Mouse (Mus musculus): Measurements from ENCODE around the gene Stk10. TPM values are rescaled to one million over a fixed set of nuclear protein-coding genes. Genes with fewer than 3 reads are reported as not detected.

Stk10 gene
- polyA plus RNA-seq, 1 experiment from 2014 or later, result 2.3 TPM

GRCm38 (mm10) chr11:32647265-32647664 lies 114.2 kb downstream of the Stk10 start:
- Histone ChIP-seq H3K9me3 (replicated peaks) (no peaks in the 10 kb centered on the region), H3K4me2 (no peak overlapping the region), H3K4me1 (peaks cover 48% of the 10 kb centered on the region), H3K9ac (replicated peaks) (no peak overlapping the region), H3K36me3 (no peaks in the 10 kb centered on the region), H3K27me3 (replicated peaks) (no peaks in the 10 kb centered on the region), H3K4me3 (replicated peaks) (no peak overlapping the region), H3K27ac (replicated peaks) (no peak overlapping the region)
- WGBS, result 84% methylated on average over 2 of the region's 2 CpGs
- ATAC-seq (ENCODE audit: low FRiP score), result no peak

DNA sequence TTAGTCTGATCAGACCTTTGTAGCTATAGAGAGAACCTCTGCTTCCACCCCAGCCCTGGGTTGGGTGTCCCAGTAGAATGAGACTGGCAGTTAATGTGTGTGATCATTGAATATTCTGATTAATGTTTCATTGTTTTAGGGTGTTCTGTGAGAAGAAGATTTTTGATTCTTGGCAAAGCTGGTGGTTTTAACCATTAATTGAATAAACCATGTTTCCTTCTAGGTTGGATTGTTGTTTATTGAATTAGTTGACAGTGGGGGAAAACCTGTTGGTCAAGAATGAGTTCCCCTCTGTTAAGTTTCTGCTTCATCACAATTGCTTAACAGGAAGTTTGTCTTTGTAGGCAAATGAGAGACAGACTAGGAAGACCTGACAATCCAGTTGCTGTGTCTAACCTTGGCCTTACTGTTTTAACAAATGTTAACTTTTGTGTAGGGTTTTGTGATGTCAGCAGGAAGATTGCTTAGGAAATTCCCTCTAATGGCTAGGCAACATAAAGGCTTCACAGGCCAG lies 117.2 kb downstream of the Stk10 start:
- Histone ChIP-seq H3K27me3 (replicated peaks) (no peaks in the 10 kb centered on the region), H3K9ac (replicated peaks) (no peak overlapping the region), H3K9me3 (replicated peaks) (no peaks in the 10 kb centered on the region), H3K27ac (replicated peaks) (no peak overlapping the region), H3K4me1 (peaks cover 40% of the 10 kb centered on the region), H3K36me3 (no peaks in the 10 kb centered on the region), H3K4me2 (no peak overlapping the region), H3K4me3 (replicated peaks) (no peak overlapping the region)
- ATAC-seq (ENCODE audit: low FRiP score), result no peak

- no peak for ATAC-seq (ENCODE audit: low FRiP score)
- Histone ChIP-seq H3K4me1 (peaks cover 34% of the 10 kb centered on the region), H3K9me3 (replicated peaks) (no peaks in the 10 kb centered on the region), H3K9ac (replicated peaks) (no peak overlapping the region), H3K27ac (replicated peaks) (no peak overlapping the region), H3K36me3 (no peaks in the 10 kb centered on the region), H3K27me3 (replicated peaks) (no peaks in the 10 kb centered on the region), H3K4me3 (replicated peaks) (no peak overlapping the region), H3K4me2 (no peak overlapping the region)
- 87% methylated on average over 7 of the region's 7 CpGs for WGBS
Observed at GRCm38 (mm10) chr11:32650893-32651590, 117.9 kb downstream of the Stk10 start.

- 94% methylated on average over 1 of the region's 1 CpGs for WGBS
- H3K27ac ChIP-seq (replicated peaks), result no peak overlapping the region
- ATAC-seq (ENCODE audit: low FRiP score), result no peak
Observed at GRCm38 (mm10) chr11:32651723-32652122, 118.6 kb downstream of the Stk10 start.

DNA sequence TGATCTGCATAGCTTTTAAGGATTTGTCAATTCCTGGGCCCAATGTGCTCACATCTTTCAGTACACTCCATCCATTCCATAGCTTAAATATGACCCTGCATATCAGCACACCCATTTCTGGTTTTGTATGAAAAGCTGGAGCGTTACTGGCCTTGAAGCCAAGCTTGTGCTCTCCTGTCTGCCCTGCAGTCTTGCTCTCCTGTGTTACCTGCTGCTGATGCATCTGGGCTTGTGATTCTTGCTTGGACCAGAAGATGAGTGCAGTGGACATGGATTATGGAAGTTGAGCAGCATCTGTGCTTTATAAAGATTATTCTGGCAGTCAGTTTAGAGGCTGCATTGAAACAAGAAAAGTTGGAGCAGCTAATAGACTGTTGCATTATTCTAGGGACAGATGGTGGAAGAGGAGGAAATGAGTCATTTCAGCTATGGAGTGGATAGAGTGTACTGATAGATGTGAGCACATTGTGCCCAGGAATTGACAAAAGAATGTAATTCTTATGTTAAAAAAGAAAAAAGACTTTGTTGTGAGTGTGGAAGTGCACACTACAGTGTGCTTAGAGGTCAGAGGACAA lies 129.1 kb downstream of the Stk10 start:
- H3K9me3 ChIP-seq (replicated peaks), result no peaks in the 10 kb centered on the region
- no peaks in the 10 kb centered on the region for H3K36me3 ChIP-seq
- no peak overlapping the region for H3K27ac ChIP-seq (replicated peaks)
- no peak for ATAC-seq (ENCODE audit: low FRiP score)
- H3K4me1 ChIP-seq, result peaks cover 16% of the 10 kb centered on the region
- H3K4me3 ChIP-seq (replicated peaks), result no peak overlapping the region
- WGBS, result 97% methylated on average over 1 of the region's 1 CpGs
- H3K27me3 ChIP-seq (replicated peaks), result no peaks in the 10 kb centered on the region
- no peak overlapping the region for H3K9ac ChIP-seq (replicated peaks)
- no peak overlapping the region for H3K4me2 ChIP-seq

More at GRCm38 (mm10) chr11:32651723-32652122, 118.6 kb downstream of the Stk10 start:
- Histone ChIP-seq H3K4me1 (peaks cover 33% of the 10 kb centered on the region), H3K27me3 (replicated peaks) (no peaks in the 10 kb centered on the region), H3K4me2 (no peak overlapping the region), H3K4me3 (replicated peaks) (no peak overlapping the region), H3K36me3 (no peaks in the 10 kb centered on the region), H3K9me3 (replicated peaks) (no peaks in the 10 kb centered on the region), H3K9ac (replicated peaks) (no peak overlapping the region)

DNA sequence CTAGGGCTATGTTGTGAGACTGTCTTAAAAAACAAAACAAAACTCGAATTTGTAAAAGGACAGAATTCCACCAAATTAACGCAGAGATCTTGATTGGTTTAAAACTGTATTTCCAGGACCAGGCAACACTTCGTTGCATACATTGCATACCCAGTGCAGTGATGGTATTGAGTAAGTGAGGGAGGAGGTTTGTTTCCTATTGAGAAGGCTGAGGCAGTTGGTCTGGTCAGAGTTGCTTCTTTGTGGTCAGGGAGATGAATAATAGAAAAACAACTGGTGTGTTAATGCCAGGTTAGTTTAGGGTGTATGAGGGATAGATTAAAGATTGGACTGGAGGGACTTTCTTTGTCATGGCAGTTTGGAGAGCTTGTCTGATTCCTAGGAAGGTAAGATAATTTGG lies 132.5 kb downstream of the Stk10 start:
- H3K27ac ChIP-seq (replicated peaks), result no peak overlapping the region
- H3K36me3 ChIP-seq, result no peaks in the 10 kb centered on the region
- no peak overlapping the region for H3K4me2 ChIP-seq
- 93% methylated on average over 3 of the region's 3 CpGs for WGBS
- peaks cover 20% of the 10 kb centered on the region for H3K4me1 ChIP-seq
- H3K9me3 ChIP-seq (replicated peaks), result no peaks in the 10 kb centered on the region
- H3K4me3 ChIP-seq (replicated peaks), result no peak overlapping the region
- no peaks in the 10 kb centered on the region for H3K27me3 ChIP-seq (replicated peaks)
- H3K9ac ChIP-seq (replicated peaks), result no peak overlapping the region
- no peak for ATAC-seq (ENCODE audit: low FRiP score)

- Histone ChIP-seq H3K27me3 (replicated peaks) (no peaks in the 10 kb centered on the region), H3K4me2 (no peak overlapping the region), H3K4me3 (replicated peaks) (no peak overlapping the region), H3K36me3 (no peaks in the 10 kb centered on the region), H3K9me3 (replicated peaks) (no peaks in the 10 kb centered on the region), H3K4me1 (peaks cover 25% of the 10 kb centered on the region), H3K9ac (replicated peaks) (no peak overlapping the region), H3K27ac (replicated peaks) (no peak overlapping the region)
- no peak for ATAC-seq (ENCODE audit: low FRiP score)
Observed at GRCm38 (mm10) chr11:32666983-32667382, 133.9 kb downstream of the Stk10 start.

- H3K4me3 ChIP-seq (replicated peaks), result no peak overlapping the region
- H3K36me3 ChIP-seq, result no peaks in the 10 kb centered on the region
- H3K27ac ChIP-seq (replicated peaks), result no peak overlapping the region
- H3K9me3 ChIP-seq (replicated peaks), result no peaks in the 10 kb centered on the region
- WGBS, result 92% methylated on average over 4 of the region's 4 CpGs
- no peak overlapping the region for H3K9ac ChIP-seq (replicated peaks)
- peaks cover 27% of the 10 kb centered on the region for H3K4me1 ChIP-seq
- ATAC-seq (ENCODE audit: low FRiP score), result no peak
- no peak overlapping the region for H3K4me2 ChIP-seq
- no peaks in the 10 kb centered on the region for H3K27me3 ChIP-seq (replicated peaks)
Observed at GRCm38 (mm10) chr11:32671480-32671879, 138.4 kb downstream of the Stk10 start.

Other genes with a start within 250 kb of the Stk10 start
- gene Hba-a1, start 249.8 kb upstream of the Stk10 start, polyA plus RNA-seq (2015; fragmentation: Nextera tagmentation; extraction: Ambion mirVana), result 2,622 and 3,044 TPM in 2 replicates
- 0.93 and 1.1 TPM in 2 replicates for gene Hbq1b, start 246.3 kb upstream of the Stk10 start, polyA plus RNA-seq (2015; fragmentation: Nextera tagmentation; extraction: Ambion mirVana)
- 6,998 and 8,084 TPM in 2 replicates for gene Hba-a2, start 236.8 kb upstream of the Stk10 start, polyA plus RNA-seq (2015; fragmentation: Nextera tagmentation; extraction: Ambion mirVana)
- gene Hbq1a, start 233.2 kb upstream of the Stk10 start, polyA plus RNA-seq (2015; fragmentation: Nextera tagmentation; extraction: Ambion mirVana), result 0.79 and 1.5 TPM in 2 replicates
- gene Sh3pxd2b, start 185.5 kb upstream of the Stk10 start, polyA plus RNA-seq (2015; fragmentation: Nextera tagmentation; extraction: Ambion mirVana), result 17.2 and 17.8 TPM in 2 replicates
- gene Ubtd2, start 77.9 kb upstream of the Stk10 start, polyA plus RNA-seq (2015; fragmentation: Nextera tagmentation; extraction: Ambion mirVana), result 34.9 and 38.5 TPM in 2 replicates
- gene Efcab9, start 1.2 kb upstream of the Stk10 start, polyA plus RNA-seq (2015; fragmentation: Nextera tagmentation; extraction: Ambion mirVana), result 0.63 TPM in 1 of 2 replicates, not detected in the other
- 107 and 110 TPM in 2 replicates for gene Fbxw11, start 109.4 kb downstream of the Stk10 start, polyA plus RNA-seq (2015; fragmentation: Nextera tagmentation; extraction: Ambion mirVana)

Data from neural tube, embryonic 15.5 days (tissue).